Mouse (Mus musculus) embryonic facial prominence, embryonic 11.5 days (tissue): ENCODE data around the gene Gm28230. TPM values are rescaled to one million over a fixed set of nuclear protein-coding genes. Genes with fewer than 3 reads are reported as not detected.

ENCODE experiments used
- ATAC-seq: fragments of 200-750 bp; cut with Nextera tagmentation; replicated peaks from 2 replicates; pipeline ENCODE4 v1.8.0; 2017; ENCODE audit warnings: low read depth; ENCODE audit not compliant: insufficient number of reproducible peaks, low FRiP score, low TSS enrichment
- DNase-seq: peaks from one replicate; pipeline ENCODE4 v3.0.0-alpha.2; 2015; ENCODE audit warnings: low spot score
- H3K27ac ChIP-seq: fragments of 300-500 bp; sonication (generic); replicated peaks from 2 replicates; pipeline ENCODE4 v1.5.1; 2014; ENCODE audit warnings: mild to moderate bottlenecking, low read depth, low read length, control low read depth
- H3K27me3 ChIP-seq: fragments of 300-500 bp; sonication (generic); 2 replicates; pipeline ENCODE4 v1.6.1; 2014; ENCODE audit warnings: mild to moderate bottlenecking, low read length, moderate library complexity, mixed read lengths; ENCODE audit not compliant: control insufficient read depth, insufficient read depth
- H3K36me3 ChIP-seq: fragments of 300-500 bp; sonication (generic); replicated peaks from 2 replicates; pipeline ENCODE4 v1.6.1; 2014; ENCODE audit warnings: low read depth, mild to moderate bottlenecking, low read length, moderate library complexity, mixed read lengths; ENCODE audit not compliant: control insufficient read depth, insufficient read depth
- H3K4me1 ChIP-seq: fragments of 300-500 bp; sonication (generic); 2 replicates; pipeline ENCODE4 v1.6.1; 2014; ENCODE audit warnings: low read length, mixed read lengths; ENCODE audit not compliant: control insufficient read depth, insufficient read depth
- H3K4me2 ChIP-seq: fragments of 300-500 bp; sonication (generic); 2 replicates; pipeline ENCODE4 v1.6.1; 2014; ENCODE audit warnings: low read depth, mild to moderate bottlenecking, control low read depth, low read length, moderate library complexity
- H3K4me3 ChIP-seq: fragments of 300-500 bp; sonication (generic); 2 replicates; pipeline ENCODE4 v1.5.1; 2014; ENCODE audit warnings: low read depth, low read length, control low read depth
- H3K9ac ChIP-seq: fragments of 300-500 bp; sonication (generic); replicated peaks from 2 replicates; pipeline ENCODE4 v1.6.1; 2014; ENCODE audit warnings: mild to moderate bottlenecking, control low read depth, low read length
- H3K9me3 ChIP-seq: fragments of 300-500 bp; sonication (generic); replicated peaks from 2 replicates; pipeline ENCODE4 v1.6.1; 2016; ENCODE audit warnings: mild to moderate bottlenecking, low read length, inconsistent platforms, mixed read lengths; ENCODE audit not compliant: control insufficient read depth
- WGBS: fragments of 180-500 bp; shearing (Covaris S2); extraction: QIAGEN DNeasy Blood & Tissue Kit; methylation state at CpG from one replicate; pipeline ENCODE4 v1.1.7; 2014; 5-methylcytosine and 5-hydroxymethylcytosine counted together
- polyA plus RNA-seq: library from polyadenylated mRNA; unstranded; fragments of >200 nt; fragmentation: Nextera tagmentation; extraction: Ambion mirVana; gene quantifications from 2 replicates; pipeline ENCODE4 v1.2.1, GENCODE M21; 2014

The Gm28230 gene
- polyA plus RNA-seq, 1 experiment from 2014 or later: not detected

DNA sequence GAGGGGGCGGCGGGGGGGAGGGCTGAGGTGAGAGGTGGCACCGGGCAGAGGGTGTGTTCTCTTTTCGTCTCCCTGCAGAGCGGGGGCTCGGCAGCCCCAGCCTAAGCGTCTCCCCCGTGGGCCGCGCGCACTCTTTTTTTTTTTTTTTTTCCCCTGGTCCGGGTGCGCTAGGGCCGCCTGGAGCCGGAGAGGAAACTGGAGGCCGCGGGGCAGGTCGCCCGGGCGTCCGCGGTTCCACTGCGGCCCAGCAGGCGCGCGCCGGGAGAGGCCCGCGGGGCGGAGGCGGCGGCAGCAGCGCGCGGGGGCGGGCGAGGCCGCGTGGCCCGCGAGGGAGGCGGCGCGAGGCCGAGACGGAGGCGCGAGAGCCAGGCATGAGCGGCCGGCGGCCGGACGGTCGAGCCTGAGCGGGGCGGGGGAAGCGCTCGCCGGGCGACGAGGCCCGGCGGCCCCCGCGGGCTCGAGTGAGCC is 21.5 kb upstream of the Gm28230 start:
- H3K4me2 ChIP-seq: peak overlapping the region; percentile 79
- H3K36me3 ChIP-seq: no peaks in the 10 kb centered on the region
- peak overlapping the region; percentile 33 for H3K4me3 ChIP-seq
- ATAC-seq: no peak
- DNase-seq: no peak
- H3K4me1 ChIP-seq: peaks cover 14% of the 10 kb centered on the region
- H3K9me3 ChIP-seq: no peaks in the 10 kb centered on the region
- H3K27ac ChIP-seq: no peak overlapping the region
- H3K27me3 ChIP-seq: peaks cover 83% of the 10 kb centered on the region
- H3K9ac ChIP-seq: peak overlapping the region; percentile 32; the same call in 1 of the 2 replicates
- under 1% methylated on average over 36 of the region's 66 CpGs for WGBS

DNA sequence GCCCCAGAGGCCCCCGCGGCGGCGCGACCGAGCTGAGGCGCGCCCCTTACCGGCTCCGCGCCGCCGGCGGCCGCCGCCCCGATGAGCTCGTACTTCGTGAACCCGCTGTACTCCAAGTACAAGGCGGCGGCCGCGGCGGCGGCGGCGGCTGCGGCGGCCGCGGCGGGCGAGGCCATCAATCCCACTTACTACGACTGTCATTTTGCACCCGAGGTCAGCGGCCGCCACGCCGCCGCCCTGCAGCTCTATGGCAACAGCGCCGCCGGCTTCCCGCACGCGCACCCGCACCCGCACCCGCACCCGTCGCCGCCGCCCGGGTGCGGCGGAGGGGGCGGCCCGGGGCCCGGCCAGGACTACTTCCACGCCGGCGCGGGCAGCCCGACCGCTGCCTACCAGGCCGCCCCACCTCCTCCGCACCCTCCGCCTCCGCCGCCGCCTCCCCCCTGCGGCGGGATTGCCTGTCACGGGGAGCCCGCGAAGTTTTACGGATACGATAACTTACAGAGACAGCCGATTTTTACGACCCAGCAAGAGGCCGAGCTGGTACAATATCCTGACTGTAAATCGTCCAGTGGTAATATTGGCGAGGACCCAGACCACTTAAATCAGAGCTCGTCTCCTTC is 20.9 kb upstream of the Gm28230 start:
- DNase-seq: no peak
- peaks cover 83% of the 10 kb centered on the region for H3K27me3 ChIP-seq
- no peak overlapping the region for H3K27ac ChIP-seq
- H3K4me1 ChIP-seq: peaks cover 14% of the 10 kb centered on the region
- ATAC-seq: no peak
- peak overlapping the region; percentile 33 for H3K4me3 ChIP-seq
- peak overlapping the region; percentile 79 for H3K4me2 ChIP-seq
- no peaks in the 10 kb centered on the region for H3K36me3 ChIP-seq
- peak overlapping the region; percentile 32; the same call in 1 of the 2 replicates for H3K9ac ChIP-seq
- H3K9me3 ChIP-seq: no peaks in the 10 kb centered on the region
- WGBS: under 1% methylated on average over 57 of the region's 85 CpGs

DNA sequence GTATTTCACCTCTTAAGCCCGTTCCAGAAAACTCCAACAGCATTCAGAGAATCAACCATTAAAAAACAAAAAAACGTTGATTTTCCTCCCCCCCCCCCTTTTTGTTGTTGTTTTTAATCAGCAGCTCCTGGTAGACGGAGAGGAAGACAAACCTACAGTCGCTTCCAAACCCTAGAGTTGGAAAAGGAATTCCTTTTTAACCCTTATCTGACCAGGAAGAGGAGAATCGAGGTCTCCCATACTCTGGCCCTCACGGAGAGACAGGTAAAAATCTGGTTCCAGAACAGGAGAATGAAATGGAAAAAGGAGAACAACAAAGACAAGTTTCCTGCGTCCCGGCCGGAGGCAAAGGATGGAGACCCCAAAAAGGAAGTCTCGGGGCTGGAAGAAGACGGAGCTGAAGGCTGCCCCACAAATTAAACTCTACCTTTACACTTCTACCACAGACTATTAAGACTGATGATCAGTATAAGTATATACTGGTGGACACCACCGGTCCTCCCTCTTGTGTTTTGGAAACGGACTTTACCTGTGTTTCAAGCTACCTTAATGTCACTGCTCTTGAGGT is 20.1 kb upstream of the Gm28230 start:
- H3K27ac ChIP-seq: no peak overlapping the region
- peaks cover 14% of the 10 kb centered on the region for H3K4me1 ChIP-seq
- H3K4me2 ChIP-seq: no peak overlapping the region
- no peaks in the 10 kb centered on the region for H3K9me3 ChIP-seq
- DNase-seq (no peak), ATAC-seq (no peak)
- peaks cover 81% of the 10 kb centered on the region for H3K27me3 ChIP-seq
- H3K9ac ChIP-seq: no peak overlapping the region
- no peak overlapping the region for H3K4me3 ChIP-seq
- 2% methylated on average over 13 of the region's 13 CpGs for WGBS
- H3K36me3 ChIP-seq: no peaks in the 10 kb centered on the region

DNA sequence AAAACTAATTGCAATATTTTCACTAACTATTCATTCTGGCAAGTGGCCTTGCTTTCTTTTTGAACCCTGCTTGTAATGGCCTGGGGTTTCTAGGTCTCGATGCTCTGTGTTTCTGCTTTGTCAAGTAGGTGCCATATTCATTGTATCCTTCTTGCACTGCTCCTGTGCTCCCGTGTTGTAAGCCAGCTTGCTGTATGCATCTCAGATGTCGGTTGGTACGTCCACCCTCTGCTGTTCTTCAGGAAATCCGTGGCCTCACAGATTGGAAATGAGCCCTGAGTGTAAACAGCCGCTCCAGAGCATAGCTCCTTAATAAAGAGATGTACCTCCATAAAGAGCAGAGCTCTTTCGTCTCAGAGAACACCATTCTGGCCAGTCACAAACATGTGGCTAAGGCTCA is 18.9 kb upstream of the Gm28230 start:
- Histone ChIP-seq H3K27ac (no peak overlapping the region), H3K9ac (no peak overlapping the region), H3K36me3 (no peaks in the 10 kb centered on the region), H3K27me3 (peaks cover 88% of the 10 kb centered on the region), H3K4me1 (peaks cover 16% of the 10 kb centered on the region), H3K9me3 (no peaks in the 10 kb centered on the region), H3K4me2 (no peak overlapping the region), H3K4me3 (no peak overlapping the region)
- ATAC-seq: no peak
- no peak for DNase-seq
- WGBS: 3% methylated on average over 7 of the region's 7 CpGs

DNA sequence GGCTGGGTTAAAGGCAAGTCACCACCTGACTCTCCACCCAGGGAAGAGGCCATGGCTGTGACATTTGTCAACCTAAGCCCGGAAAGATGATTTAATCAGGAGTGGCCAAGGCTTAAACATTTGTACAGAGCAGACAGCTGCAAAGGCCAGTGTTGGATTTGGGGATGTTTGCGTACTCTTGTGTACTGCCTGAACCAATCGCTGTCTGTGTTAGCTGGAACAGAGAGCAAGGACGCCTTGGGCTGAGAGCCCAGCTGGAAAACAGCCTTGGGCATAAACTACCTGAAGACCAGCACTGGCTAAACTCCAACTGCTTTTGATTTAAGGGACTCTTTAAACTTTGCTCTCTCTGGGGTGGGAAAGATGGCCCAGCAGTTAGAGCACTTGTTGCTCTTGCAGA is 17.9 kb upstream of the Gm28230 start:
- no peak overlapping the region for H3K4me2 ChIP-seq
- H3K4me1 ChIP-seq: peaks cover 16% of the 10 kb centered on the region
- H3K9ac ChIP-seq: no peak overlapping the region
- peaks cover 91% of the 10 kb centered on the region for H3K27me3 ChIP-seq
- no peaks in the 10 kb centered on the region for H3K36me3 ChIP-seq
- H3K27ac ChIP-seq: no peak overlapping the region
- no peak for DNase-seq
- WGBS: 6% methylated on average over 4 of the region's 4 CpGs
- ATAC-seq: no peak
- H3K4me3 ChIP-seq: no peak overlapping the region
- no peaks in the 10 kb centered on the region for H3K9me3 ChIP-seq

DNA sequence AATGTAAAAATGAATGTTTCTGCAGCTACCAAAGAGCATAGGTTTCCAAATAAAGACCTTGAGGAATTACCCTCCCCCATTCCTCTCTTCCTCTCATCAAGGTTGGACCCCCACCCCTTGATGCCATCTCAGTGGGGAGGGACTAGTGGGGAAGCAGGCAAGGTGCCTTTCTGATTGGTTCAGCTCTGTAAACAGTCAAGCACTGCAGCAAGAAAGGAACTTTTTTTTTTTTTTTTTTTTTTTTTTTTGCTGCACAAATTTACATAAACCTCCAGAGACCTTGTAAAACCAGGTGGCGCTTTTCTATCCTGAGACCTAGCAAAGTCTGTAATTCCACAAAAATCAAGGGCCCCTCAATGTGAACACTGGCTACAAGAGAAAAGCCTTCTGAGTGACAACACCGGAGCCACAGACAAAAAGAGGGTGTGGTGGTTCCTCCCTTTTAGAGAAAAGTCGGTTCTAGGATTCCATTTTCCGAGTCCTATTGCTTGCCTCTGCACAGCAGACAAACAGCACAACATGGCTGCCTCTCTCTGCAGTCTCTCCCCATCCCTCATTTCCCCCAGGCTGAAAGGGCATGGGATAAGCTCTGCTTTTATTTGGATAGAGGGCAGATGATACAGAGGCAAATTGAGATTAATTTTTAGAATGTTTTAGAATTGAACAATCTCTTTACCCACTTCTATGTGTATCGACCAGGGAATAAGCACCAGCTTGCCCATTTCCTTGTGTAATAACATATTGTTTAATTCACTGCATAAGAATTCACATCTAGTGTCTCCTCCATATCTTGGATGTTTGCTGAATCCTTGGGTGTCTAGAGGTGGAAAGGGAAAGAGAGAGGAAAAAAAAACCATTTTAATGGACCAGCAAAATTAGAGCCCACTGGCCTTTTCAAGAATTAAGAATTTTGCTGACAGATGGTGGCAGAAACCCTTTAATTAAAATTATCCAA is 16.8 kb upstream of the Gm28230 start:
- Histone ChIP-seq H3K27me3 (peaks cover 89% of the 10 kb centered on the region), H3K4me3 (no peak overlapping the region), H3K4me2 (no peak overlapping the region), H3K9ac (no peak overlapping the region), H3K27ac (no peak overlapping the region), H3K4me1 (peaks cover 13% of the 10 kb centered on the region), H3K9me3 (no peaks in the 10 kb centered on the region), H3K36me3 (no peaks in the 10 kb centered on the region)
- 5% methylated on average over 5 of the region's 5 CpGs for WGBS
- no peak for DNase-seq
- ATAC-seq: no peak

DNA sequence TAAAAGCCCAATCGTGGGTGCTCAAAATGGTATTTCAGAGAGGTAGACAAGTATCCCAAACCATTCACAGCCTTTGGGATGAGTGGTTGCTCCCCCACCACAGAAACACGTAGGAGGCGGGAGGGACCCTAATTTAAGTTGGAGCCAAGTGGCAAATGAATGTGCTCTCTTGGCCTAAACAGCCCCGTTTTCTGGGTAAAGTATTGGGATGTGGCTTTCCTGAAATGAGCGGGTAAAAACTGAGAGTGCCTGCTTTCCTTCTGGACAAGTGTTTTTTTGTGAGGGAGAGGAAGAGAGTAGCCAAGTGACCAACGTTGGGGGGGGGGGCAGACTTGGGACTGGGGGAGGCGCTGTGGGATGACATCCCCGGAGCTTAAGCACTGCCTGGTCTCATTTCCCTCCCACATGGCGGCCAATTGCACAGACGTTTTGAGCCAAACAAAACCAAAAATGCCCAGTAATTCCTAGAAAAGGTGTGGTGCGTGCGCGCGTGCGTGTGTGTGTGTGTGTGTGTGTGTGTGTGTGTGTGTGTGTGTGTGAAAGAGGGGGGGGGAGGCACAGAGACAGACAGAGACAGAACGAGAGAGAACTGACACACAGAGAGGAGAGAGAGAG is 15.5 kb upstream of the Gm28230 start:
- ATAC-seq (no peak), DNase-seq (no peak)
- H3K9me3 ChIP-seq: no peaks in the 10 kb centered on the region
- no peak overlapping the region for H3K4me3 ChIP-seq
- 0 out of 2 replicates have a peak, but pooled peaks cover 2% of the 10 kb centered on the region for H3K4me1 ChIP-seq
- no peaks in the 10 kb centered on the region for H3K36me3 ChIP-seq
- H3K27me3 ChIP-seq: peaks cover 84% of the 10 kb centered on the region
- no peak overlapping the region for H3K4me2 ChIP-seq
- H3K9ac ChIP-seq: no peak overlapping the region
- no peak overlapping the region for H3K27ac ChIP-seq
- WGBS: under 1% methylated on average over 16 of the region's 16 CpGs
